Mouse (Mus musculus): Measurements from ENCODE around the gene Ccdc150.

DNA sequence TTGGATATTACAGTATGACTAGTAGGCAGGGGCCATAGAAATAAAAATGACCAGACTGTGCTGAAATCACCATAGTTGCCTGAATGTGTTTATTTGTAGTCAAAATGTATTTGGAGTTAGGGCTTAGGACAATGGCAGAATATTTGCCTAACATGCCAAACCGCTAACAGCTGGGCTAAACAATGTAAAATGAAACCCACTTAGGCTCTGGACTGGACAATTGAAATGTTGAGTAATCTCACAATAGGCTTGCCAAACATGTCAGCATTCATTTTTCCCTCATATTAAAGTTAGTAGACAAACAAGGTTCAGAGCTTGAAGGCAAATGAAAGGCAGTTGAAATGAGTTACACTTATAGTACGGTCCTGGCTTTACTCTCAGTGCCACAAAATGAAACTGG, 76.2 kb downstream of the Ccdc150 start:
- TF ChIP-seq POLR2A (IDR thresholded peaks at IDR 0.05; ENCODE audit: low read depth, low read length) (no peak), CTCF (IDR thresholded peaks at IDR 0.05; ENCODE audit: borderline replicate concordance, insufficient read depth, low read length) (no peak)

Data from embryonic fibroblast, embryonic 13.5 days (primary cell).